Mouse (Mus musculus) mouse trophoblast stem cell (cell line): Measurements from ENCODE around the gene Msrb2.

Experiments
- in situ Hi-C, 2 experiments: fragments of 300-500 bp; cut with MseI, MboI; formaldehyde crosslinking; loops; 2 replicates in 1 of 2; 3 replicates in 1 of 2; pipeline ENCODE4 v1.15.1; 2025

The Msrb2 gene

GRCm38 (mm10) chr2:19388329-19389103 lies 17.3 kb downstream of the Msrb2 start:
- in situ Hi-C loops, result no loop called here

GRCm38 (mm10) chr2:19390411-19391143 lies 19.3 kb downstream of the Msrb2 start:
- in situ Hi-C loops, result no loop called here

- in situ Hi-C loops, result no loop called here
Observed at GRCm38 (mm10) chr2:19391649-19392048, 20.4 kb downstream of the Msrb2 start.

GRCm38 (mm10) chr2:19392793-19393192 lies 21.6 kb downstream of the Msrb2 start:
- in situ Hi-C loops, result no loop called here

- in situ Hi-C loops, result no loop called here
Observed at GRCm38 (mm10) chr2:19405409-19405808, 34.2 kb downstream of the Msrb2 start.

- in situ Hi-C loops, result no loop called here
Observed at GRCm38 (mm10) chr2:19406531-19406930, 35.3 kb downstream of the Msrb2 start.

- in situ Hi-C loops, result loop anchor here in 1 of 2 experiments (5.0 kb wide), 1 partner anchor 108 kb away; no protein-coding TSS in a partner anchor
Observed at GRCm38 (mm10) chr2:19414222-19414965, 43.2 kb downstream of the Msrb2 start.

- in situ Hi-C loops, result loop anchor here in 1 of 2 experiments (5.0 kb wide), 1 partner anchor 102 kb away; no protein-coding TSS in a partner anchor
Observed at GRCm38 (mm10) chr2:19415063-19415521, 43.9 kb downstream of the Msrb2 start.

GRCm38 (mm10) chr2:19416066-19416465 lies 44.8 kb downstream of the Msrb2 start:
- in situ Hi-C loops, result loop anchor here in 1 of 2 experiments (5.0 kb wide), 1 partner anchor 101 kb away; no protein-coding TSS in a partner anchor

GRCm38 (mm10) chr2:19419686-19420345 lies 48.6 kb downstream of the Msrb2 start:
- in situ Hi-C loops, result loop anchor here in 1 of 2 experiments (5.0 kb wide), 1 partner anchor 97 kb away; no protein-coding TSS in a partner anchor

GRCm38 (mm10) chr2:19422226-19422625 lies 51.0 kb downstream of the Msrb2 start:
- in situ Hi-C loops, result no loop called here

GRCm38 (mm10) chr2:19423086-19423485 lies 51.8 kb downstream of the Msrb2 start:
- in situ Hi-C loops, result no loop called here

GRCm38 (mm10) chr2:19429031-19429430 lies 57.8 kb downstream of the Msrb2 start:
- in situ Hi-C loops, result no loop called here

GRCm38 (mm10) chr2:19429691-19430690 lies 58.8 kb downstream of the Msrb2 start:
- in situ Hi-C loops, result no loop called here

GRCm38 (mm10) chr2:19430746-19431145 lies 59.5 kb downstream of the Msrb2 start:
- in situ Hi-C loops, result no loop called here

GRCm38 (mm10) chr2:19431186-19431585 lies 59.9 kb downstream of the Msrb2 start:
- in situ Hi-C loops, result no loop called here

- in situ Hi-C loops, result no loop called here
Observed at GRCm38 (mm10) chr2:19431614-19432323, 60.5 kb downstream of the Msrb2 start.

GRCm38 (mm10) chr2:19444346-19444745 lies 73.1 kb downstream of the Msrb2 start:
- in situ Hi-C loops, result no loop called here
